Mouse (Mus musculus) small intestine, adult 2 months (tissue): Measurements from ENCODE around the gene Slc25a53. TPM values are rescaled to one million over a fixed set of nuclear protein-coding genes. Genes with fewer than 3 reads are reported as not detected.
"Not testable (repeated sequence)": the region's sequence is repeated elsewhere in the genome, so short reads cannot be mapped to it uniquely, and the experiment has no call there.

ENCODE experiments used
- H3K27ac ChIP-seq: fragments of 200-500 bp; 2 replicates; pipeline ENCODE4 v1.5.1; 2012; ENCODE audit warnings: low read depth, low read length, control low read depth, inconsistent platforms; ENCODE audit not compliant: insufficient read depth
- H3K27me3 ChIP-seq: fragments of 200-500 bp; 2 replicates; pipeline ENCODE4 v1.6.1; 2012; ENCODE audit warnings: mild to moderate bottlenecking, moderate library complexity, low read length, inconsistent platforms; ENCODE audit not compliant: control insufficient read depth, insufficient read depth
- H3K36me3 ChIP-seq: fragments of 200-500 bp; 2 replicates; pipeline ENCODE4 v1.6.1; 2012; ENCODE audit warnings: mild to moderate bottlenecking, low read length, control low read depth, inconsistent platforms; ENCODE audit not compliant: control insufficient read depth, insufficient read depth
- H3K4me1 ChIP-seq: fragments of 200-500 bp; 2 replicates; pipeline ENCODE4 v1.6.1; 2012; ENCODE audit warnings: low read length, inconsistent platforms, mixed read lengths; ENCODE audit not compliant: control insufficient read depth, insufficient read depth, insufficient read length
- H3K4me3 ChIP-seq: fragments of 200-500 bp; 2 replicates; pipeline ENCODE4 v1.5.1; 2012; ENCODE audit warnings: low read depth, mild to moderate bottlenecking, control low read depth, inconsistent platforms, low read length, moderate library complexity
- CTCF ChIP-seq: fragments of 200-500 bp; IDR thresholded peaks from 2 replicates; pipeline ENCODE4 v1.5.1; 2012; ENCODE audit warnings: low read depth, mild to moderate bottlenecking, control low read depth, inconsistent platforms, low read length, moderate library complexity, mixed read lengths; ENCODE audit not compliant: insufficient replicate concordance, insufficient read length; ENCODE audit errors: extremely low read depth
- POLR2A ChIP-seq: fragments of 200-500 bp; IDR thresholded peaks from 2 replicates; pipeline ENCODE4 v1.6.1; 2012; ENCODE audit warnings: low read depth, mild to moderate bottlenecking, control low read depth, inconsistent platforms, low read length, moderate library complexity
- WGBS: fragments of 180-500 bp; shearing (Covaris S2); methylation state at CpG from one replicate; pipeline ENCODE4 v1.1.7; 2018; 5-methylcytosine and 5-hydroxymethylcytosine counted together
- polyA plus RNA-seq: library from polyadenylated mRNA; depleted of rRNA; stranded (reverse); fragments of >200 nt; gene quantifications from 2 replicates; pipeline ENCODE4 v1.2.3, GENCODE M21; 2012; rRNA removed

Gene Slc25a53
- polyA plus RNA-seq, 1 experiment: 1.9 TPM

GRCm38 (mm10) chrX:136959688-136960087, 78.4 kb downstream of the Slc25a53 start:
- H3K36me3 ChIP-seq: no peaks in the 10 kb centered on the region
- H3K4me1 ChIP-seq: no peaks in the 10 kb centered on the region
- WGBS: 20% methylated on average over 2 of the region's 2 CpGs
- peak; percentile 21; the same call in 1 of the 2 replicates for TF ChIP-seq CTCF
- no peak for TF ChIP-seq POLR2A
- H3K4me3 ChIP-seq: no peak overlapping the region
- H3K27ac ChIP-seq: no peak overlapping the region
- no peaks in the 10 kb centered on the region for H3K27me3 ChIP-seq

GRCm38 (mm10) chrX:136958300-136958699, 79.8 kb downstream of the Slc25a53 start:
- not testable (repeated sequence) for H3K36me3 ChIP-seq, H3K4me3 ChIP-seq
- 54% methylated on average over 5 of the region's 5 CpGs for WGBS

GRCm38 (mm10) chrX:136957583-136958279, 80.4 kb downstream of the Slc25a53 start:
- 22% methylated on average over 13 of the region's 13 CpGs for WGBS
- H3K27me3 ChIP-seq, H3K4me1 ChIP-seq, H3K36me3 ChIP-seq, H3K27ac ChIP-seq: not testable (repeated sequence)
- H3K4me3 ChIP-seq: peak overlapping the region; percentile 51

More at GRCm38 (mm10) chrX:136958300-136958699, 79.8 kb downstream of the Slc25a53 start:
- not testable (repeated sequence) for H3K27ac ChIP-seq, H3K4me1 ChIP-seq, H3K27me3 ChIP-seq

- Histone ChIP-seq H3K36me3 (no peaks in the 10 kb centered on the region), H3K27me3 (no peaks in the 10 kb centered on the region), H3K4me3 (no peak overlapping the region), H3K27ac (no peak overlapping the region), H3K4me1 (peaks cover 2% of the 10 kb centered on the region; the same call in 1 of the 2 replicates)
- TF ChIP-seq CTCF: no peak
- TF ChIP-seq POLR2A: no peak
- WGBS: 5% methylated on average over 3 of the region's 3 CpGs
Measured at GRCm38 (mm10) chrX:136937985-136938384, 100.1 kb downstream of the Slc25a53 start.

Other genes with a start within 250 kb of the Slc25a53 start
- 0.80 and 1.2 TPM in 2 replicates for gene Plp1, start 215.6 kb downstream of the Slc25a53 start, polyA plus RNA-seq
- gene Rab9b, start 169.5 kb downstream of the Slc25a53 start, polyA plus RNA-seq: not detected in 2 replicates
- not detected in 2 replicates for gene H2bfm, start 111.0 kb downstream of the Slc25a53 start, polyA plus RNA-seq
- gene Tmsb15b2, start 62.8 kb downstream of the Slc25a53 start, polyA plus RNA-seq: not detected in 2 replicates
- 0.32 TPM in 1 of 2 replicates, not detected in the other for gene Tmsb15l, start 61.4 kb downstream of the Slc25a53 start, polyA plus RNA-seq
- gene Tmsb15b1, start 61.4 kb downstream of the Slc25a53 start, polyA plus RNA-seq: not detected in 2 replicates
- 0.30 and 0.52 TPM in 2 replicates for gene Zcchc18, start 45.1 kb downstream of the Slc25a53 start, polyA plus RNA-seq
- gene Fam199x, start 11.3 kb upstream of the Slc25a53 start, polyA plus RNA-seq: 0.20 and 0.46 TPM in 2 replicates
- gene Esx1, start 83.8 kb upstream of the Slc25a53 start, polyA plus RNA-seq: not detected in 2 replicates